Comparison of ENCODE assay signal across 12 mouse cellular contexts in the genomic region with DNA sequence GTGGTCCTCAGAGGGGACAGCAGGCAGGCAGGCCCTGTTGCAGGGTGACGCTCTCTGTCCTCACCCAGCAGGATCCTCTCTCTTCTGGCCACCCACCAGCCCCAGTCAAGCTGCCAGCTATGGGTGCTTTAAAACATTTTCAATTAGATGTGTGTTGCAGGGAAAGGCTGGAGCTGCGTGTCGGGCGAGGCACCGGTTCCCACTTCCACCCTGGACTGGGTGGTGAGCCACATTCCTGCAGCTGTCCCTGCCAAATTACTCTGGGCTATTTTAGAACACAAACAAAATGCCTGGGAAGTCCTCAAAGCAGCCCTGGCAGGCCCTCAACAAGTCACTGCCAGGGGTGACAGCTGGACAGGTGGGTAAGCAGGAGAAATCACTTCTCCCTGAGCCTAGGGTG. TPM values are rescaled to one million over a fixed set of nuclear protein-coding genes. Genes with fewer than 3 reads are reported as not detected.
DNase-seq lines count a peak whose midpoint lies in the region; ATAC-seq lines count a peak whose summit lies in the region.
"Had no signal": no experiment of that assay in that cellular context is flagged by ENCODE, and none has a peak within 500 bp of the region (broad histone marks: within the 10 kb centered on the region; RNA-seq: fewer than 3 reads in every experiment).

No protein-coding gene starts in this region.

- H3K27me3 ChIP-seq in embryonic facial prominence, embryonic 12.5 days: no peaks in the 10 kb centered on the region
- no peaks in the 10 kb centered on the region for H3K27me3 ChIP-seq in embryonic facial prominence, embryonic 10.5 days (replicated peaks; ENCODE audit: low read depth, poor library complexity, severe bottlenecking)
- H3K27me3 ChIP-seq in neural tube, embryonic 15.5 days (replicated peaks): no peaks in the 10 kb centered on the region
- H3K27me3 ChIP-seq in midbrain, embryonic 16.5 days (ENCODE audit: control insufficient read depth, insufficient read depth, low read depth, low read length): no peaks in the 10 kb centered on the region
- H3K27me3 ChIP-seq: lung, embryonic 15.5 days had no signal

- H3K4me2 ChIP-seq in embryonic facial prominence, embryonic 12.5 days (replicated peaks): no peak overlapping the region
- H3K4me2 ChIP-seq in neural tube, embryonic 15.5 days: no peak overlapping the region
- no peak overlapping the region for H3K4me2 ChIP-seq in midbrain, embryonic 16.5 days (ENCODE audit: low read length)
- H3K4me2 ChIP-seq: lung, embryonic 15.5 days had no signal

- 0 out of 2 replicates have a peak overlapping the region, but pooled peaks have one; percentile 6 for H3K27ac ChIP-seq in embryonic facial prominence, embryonic 12.5 days
- no peak overlapping the region for H3K27ac ChIP-seq in embryonic facial prominence, embryonic 10.5 days (replicated peaks)
- H3K27ac ChIP-seq in neural tube, embryonic 15.5 days (replicated peaks): peak overlapping the region; percentile 45; the same call in 1 of the 2 replicates
- no peak overlapping the region for H3K27ac ChIP-seq in midbrain, embryonic 16.5 days (ENCODE audit: low read length)
- H3K27ac ChIP-seq: lung, embryonic 15.5 days had no signal

- H3K9ac ChIP-seq in embryonic facial prominence, embryonic 12.5 days: no peak overlapping the region
- H3K9ac ChIP-seq in neural tube, embryonic 15.5 days (replicated peaks): no peak overlapping the region
- H3K9ac ChIP-seq in midbrain, embryonic 16.5 days (ENCODE audit: low read depth, low read length): no peak overlapping the region
- H3K9ac ChIP-seq: forebrain, postnatal 0 days; lung, embryonic 15.5 days had no signal

- ATAC-seq in embryonic facial prominence, embryonic 12.5 days (ENCODE audit: insufficient number of reproducible peaks, insufficient read depth, low FRiP score, low TSS enrichment): no peak
- ATAC-seq in neural tube, embryonic 15.5 days (ENCODE audit: low FRiP score): no peak
- no peak for ATAC-seq in midbrain, embryonic 16.5 days
- ATAC-seq: CD4-positive, CD25-positive, alpha-beta regulatory T cell, adult 4 months; forebrain, postnatal 0 days had no signal

- no peak overlapping the region for H3K4me3 ChIP-seq in embryonic facial prominence, embryonic 12.5 days
- H3K4me3 ChIP-seq in embryonic facial prominence, embryonic 10.5 days: no peak overlapping the region
- H3K4me3 ChIP-seq in neural tube, embryonic 15.5 days (replicated peaks): no peak overlapping the region
- no peak overlapping the region for H3K4me3 ChIP-seq in midbrain, embryonic 16.5 days (ENCODE audit: low read depth, low read length)
- H3K4me3 ChIP-seq: lung, embryonic 15.5 days had no signal

- H3K36me3 ChIP-seq in embryonic facial prominence, embryonic 12.5 days: no peaks in the 10 kb centered on the region
- no peaks in the 10 kb centered on the region for H3K36me3 ChIP-seq in embryonic facial prominence, embryonic 10.5 days (replicated peaks)
- H3K36me3 ChIP-seq in neural tube, embryonic 15.5 days: no peaks in the 10 kb centered on the region
- no peaks in the 10 kb centered on the region for H3K36me3 ChIP-seq in midbrain, embryonic 16.5 days (ENCODE audit: control insufficient read depth, insufficient read depth, low read length)
- H3K36me3 ChIP-seq: lung, embryonic 15.5 days had no signal

- DNase-seq in embryonic facial prominence, embryonic 10.5 days (ENCODE audit: low spot score): no peak
- no peak for DNase-seq in neural tube, embryonic 10.5 days (ENCODE audit: extremely low spot score, low spot score)
- DNase-seq in heart, postnatal 14 days: peak; percentile 42 to 67
- DNase-seq in right cerebral cortex, postnatal 36 days (ENCODE audit: low spot score in 2 of 2): peak; percentile 26 to 37
- no peak for DNase-seq in spleen, postnatal 36 days (ENCODE audit: low spot score in 2 of 2)
- DNase-seq: forebrain, postnatal 0 days; kidney, postnatal 10 days had no signal

- 83% methylated on average over 5 of the region's 5 CpGs for WGBS in embryonic facial prominence, embryonic 12.5 days
- 90% methylated on average over 5 of the region's 5 CpGs for WGBS in embryonic facial prominence, embryonic 10.5 days
- WGBS in neural tube, embryonic 15.5 days: 74% methylated on average over 5 of the region's 5 CpGs
- WGBS in midbrain, embryonic 16.5 days: 87% methylated on average over 5 of the region's 5 CpGs

- intact Hi-C loops in heart, postnatal 14 days (cut with DNase I): no loop called here

- peaks cover 15% of the 10 kb centered on the region for H3K4me1 ChIP-seq in embryonic facial prominence, embryonic 12.5 days
- H3K4me1 ChIP-seq in embryonic facial prominence, embryonic 10.5 days: peaks cover 37% of the 10 kb centered on the region
- H3K4me1 ChIP-seq in neural tube, embryonic 15.5 days: peaks cover 46% of the 10 kb centered on the region
- peaks cover 22% of the 10 kb centered on the region for H3K4me1 ChIP-seq in midbrain, embryonic 16.5 days (ENCODE audit: control insufficient read depth, insufficient read depth, low read length)

- no peaks in the 10 kb centered on the region for H3K9me3 ChIP-seq in embryonic facial prominence, embryonic 12.5 days
- H3K9me3 ChIP-seq in embryonic facial prominence, embryonic 10.5 days: no peaks in the 10 kb centered on the region
- H3K9me3 ChIP-seq in neural tube, embryonic 15.5 days (replicated peaks): no peaks in the 10 kb centered on the region
- H3K9me3 ChIP-seq in midbrain, embryonic 16.5 days (replicated peaks; ENCODE audit: control insufficient read depth, low read length, poor library complexity, severe bottlenecking): no peaks in the 10 kb centered on the region
- H3K9me3 ChIP-seq: lung, embryonic 15.5 days had no signal

RNA-seq across cellular contexts. Expression of a gene that starts 20.9 kb away (rescaled TPM):
- polyA plus RNA-seq in embryonic facial prominence, embryonic 12.5 days (2016; fragmentation: Nextera tagmentation; extraction: Ambion mirVana): 1.5 and 1.8 TPM in 2 replicates
- polyA plus RNA-seq in embryonic facial prominence, embryonic 10.5 days (2016; fragmentation: Nextera tagmentation; extraction: Ambion mirVana): 1.1 and 3.5 TPM in 2 replicates
- 21.8 and 23.5 TPM in 2 replicates for polyA plus RNA-seq in neural tube, embryonic 15.5 days (2015; fragmentation: Nextera tagmentation; extraction: Ambion mirVana)
- total RNA-seq in heart, postnatal 14 days (2021): 1 to 10 TPM in 1 of 2 experiments, under 1 TPM in 1; 0.78 to 1.6 TPM
- 7.0 and 11.5 TPM in 2 replicates for polyA plus RNA-seq in midbrain, embryonic 16.5 days (2015; fragmentation: Nextera tagmentation; extraction: Ambion mirVana)
- polyA plus RNA-seq: CD4-positive, CD25-positive, alpha-beta regulatory T cell, adult 4 months had no signal

Comparison
In these comparisons a context has a peak if more than half of its experiments do, and no peak if none do; other contexts are left out.
1. H3K27ac ChIP-seq: peak in embryonic facial prominence, embryonic 12.5 days (single experiment) and neural tube, embryonic 15.5 days (single experiment); none in embryonic facial prominence, embryonic 10.5 days (single experiment) and midbrain, embryonic 16.5 days (single experiment).
2. DNase-seq: peak in heart, postnatal 14 days (2 of 2) and right cerebral cortex, postnatal 36 days (2 of 2); none in embryonic facial prominence, embryonic 10.5 days (single experiment), neural tube, embryonic 10.5 days (single experiment) and spleen, postnatal 36 days (0 of 2).